Mouse (Mus musculus) right cerebral cortex, postnatal 25 days (tissue): ENCODE measurements around the gene Zmynd8.
"Not testable (repeated sequence)": the region's sequence is repeated elsewhere in the genome, so short reads cannot be mapped to it uniquely, and the experiment has no call there.

Experiments used
- DNase-seq: peaks from one replicate; pipeline ENCODE4 v3.0.0; 2022

Gene Zmynd8

GRCm38 (mm10) chr2:165828770-165829169 is 70.0 kb downstream of the Zmynd8 start:
- DNase-seq: no peak

- peak; percentile 63 for DNase-seq
These were observed 72.7 kb downstream of the Zmynd8 start for GRCm38 (mm10) chr2:165825964-165826712.

GRCm38 (mm10) chr2:165825261-165825900 is 73.4 kb downstream of the Zmynd8 start:
- DNase-seq: no peak

GRCm38 (mm10) chr2:165824826-165825225 is 74.0 kb downstream of the Zmynd8 start:
- DNase-seq: no peak

GRCm38 (mm10) chr2:165822478-165822877 is 76.3 kb downstream of the Zmynd8 start:
- no peak for DNase-seq

- no peak for DNase-seq
These were observed 77.1 kb downstream of the Zmynd8 start for GRCm38 (mm10) chr2:165821671-165822070.

- no peak for DNase-seq
These were observed 78.2 kb downstream of the Zmynd8 start for GRCm38 (mm10) chr2:165820504-165821095.

GRCm38 (mm10) chr2:165820073-165820472 is 78.7 kb downstream of the Zmynd8 start:
- DNase-seq: no peak

GRCm38 (mm10) chr2:165818985-165819948 is 79.5 kb downstream of the Zmynd8 start:
- DNase-seq: peak; percentile 57

- no peak for DNase-seq
These were observed 80.2 kb downstream of the Zmynd8 start for GRCm38 (mm10) chr2:165818570-165818969.

- DNase-seq: peak; percentile 56
These were observed 81.4 kb downstream of the Zmynd8 start for GRCm38 (mm10) chr2:165817437-165817836.

GRCm38 (mm10) chr2:165815103-165815880 is 83.5 kb downstream of the Zmynd8 start:
- no peak for DNase-seq

- DNase-seq: no peak
These were observed 85.9 kb downstream of the Zmynd8 start for GRCm38 (mm10) chr2:165812889-165813288.

- no peak for DNase-seq
These were observed 87.3 kb downstream of the Zmynd8 start for GRCm38 (mm10) chr2:165811536-165811935.

- DNase-seq: no peak
These were observed 88.8 kb downstream of the Zmynd8 start for GRCm38 (mm10) chr2:165809901-165810477.

- DNase-seq: no peak
These were observed 89.7 kb downstream of the Zmynd8 start for GRCm38 (mm10) chr2:165809091-165809490.

GRCm38 (mm10) chr2:165808179-165808975 is 90.4 kb downstream of the Zmynd8 start:
- no peak for DNase-seq

GRCm38 (mm10) chr2:165800174-165800573 is 98.6 kb downstream of the Zmynd8 start:
- not testable (repeated sequence) for DNase-seq

GRCm38 (mm10) chr2:165797876-165798275 is 100.9 kb downstream of the Zmynd8 start:
- no peak for DNase-seq

GRCm38 (mm10) chr2:165793283-165793638 is 105.6 kb downstream of the Zmynd8 start:
- DNase-seq: no peak
